Mouse (Mus musculus) lung, embryonic 15.5 days (tissue): ENCODE data around the gene Tlx2. TPM values are rescaled to one million over a fixed set of nuclear protein-coding genes. Genes with fewer than 3 reads are reported as not detected.

ENCODE experiments used
- ATAC-seq: fragments of 200-750 bp; cut with Nextera tagmentation; 2 replicates; pipeline ENCODE4 v1.8.0; 2017; ENCODE audit warnings: moderate number of reproducible peaks, borderline replicate concordance; ENCODE audit not compliant: low FRiP score, low TSS enrichment; ENCODE audit errors: extremely low read depth
- H3K27ac ChIP-seq: fragments of 300-500 bp; sonication (generic); 2 replicates; pipeline ENCODE4 v1.5.1; 2015; ENCODE audit warnings: moderate library complexity, mild to moderate bottlenecking, inconsistent platforms
- H3K27me3 ChIP-seq: fragments of 300-500 bp; sonication (generic); 2 replicates; pipeline ENCODE4 v1.6.1; 2015; ENCODE audit warnings: inconsistent platforms
- H3K36me3 ChIP-seq: fragments of 300-500 bp; sonication (generic); 2 replicates; pipeline ENCODE4 v1.6.1; 2015; ENCODE audit warnings: inconsistent platforms
- H3K4me1 ChIP-seq: fragments of 300-500 bp; sonication (generic); 2 replicates; pipeline ENCODE4 v1.6.1; 2015; ENCODE audit warnings: inconsistent platforms
- H3K4me2 ChIP-seq: fragments of 300-500 bp; sonication (generic); 2 replicates; pipeline ENCODE4 v1.6.1; 2015; ENCODE audit warnings: inconsistent platforms, mild to moderate bottlenecking, moderate library complexity
- H3K4me3 ChIP-seq: fragments of 300-500 bp; sonication (generic); 2 replicates; pipeline ENCODE4 v1.5.1; 2015; ENCODE audit warnings: mild to moderate bottlenecking, inconsistent platforms
- H3K9ac ChIP-seq: fragments of 300-500 bp; sonication (generic); 2 replicates; pipeline ENCODE4 v1.6.1; 2015; ENCODE audit warnings: inconsistent platforms
- H3K9me3 ChIP-seq: fragments of 300-500 bp; sonication (generic); 2 replicates; pipeline ENCODE4 v1.6.1; 2016; ENCODE audit warnings: inconsistent platforms
- WGBS: fragments of 180-500 bp; shearing (Covaris S2); methylation state at CpG from one replicate; pipeline ENCODE4 v1.1.7; 2015; 5-methylcytosine and 5-hydroxymethylcytosine counted together
- polyA plus RNA-seq: library from polyadenylated mRNA; unstranded; fragments of >200 nt; fragmentation: Nextera tagmentation; extraction: Ambion mirVana; gene quantifications from 2 replicates; pipeline ENCODE4 v1.2.1, GENCODE M21; 2015

The Tlx2 gene
- polyA plus RNA-seq, 1 experiment from 2014 or later: 1.0 TPM

DNA sequence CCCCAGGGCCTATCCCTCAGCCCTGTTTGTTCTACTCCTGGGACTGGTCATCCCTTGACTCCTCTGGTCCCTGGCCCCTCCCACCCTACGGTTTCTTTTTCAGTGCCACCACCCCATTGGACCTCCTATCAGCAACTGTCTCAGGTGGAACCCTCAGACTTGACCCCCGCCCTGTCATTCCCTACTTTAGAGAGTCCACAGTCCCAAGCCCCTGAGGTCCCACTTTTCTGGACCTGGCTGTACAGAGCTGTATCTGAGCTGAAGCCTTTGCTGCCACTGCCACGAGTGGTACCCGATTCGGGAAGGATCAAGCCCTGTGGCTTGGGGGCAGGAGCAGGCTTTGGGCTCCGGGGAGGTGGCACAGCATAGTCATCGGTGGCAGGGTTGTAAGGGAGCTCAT, 39.0 kb downstream of the Tlx2 start:
- ATAC-seq: no peak

DNA sequence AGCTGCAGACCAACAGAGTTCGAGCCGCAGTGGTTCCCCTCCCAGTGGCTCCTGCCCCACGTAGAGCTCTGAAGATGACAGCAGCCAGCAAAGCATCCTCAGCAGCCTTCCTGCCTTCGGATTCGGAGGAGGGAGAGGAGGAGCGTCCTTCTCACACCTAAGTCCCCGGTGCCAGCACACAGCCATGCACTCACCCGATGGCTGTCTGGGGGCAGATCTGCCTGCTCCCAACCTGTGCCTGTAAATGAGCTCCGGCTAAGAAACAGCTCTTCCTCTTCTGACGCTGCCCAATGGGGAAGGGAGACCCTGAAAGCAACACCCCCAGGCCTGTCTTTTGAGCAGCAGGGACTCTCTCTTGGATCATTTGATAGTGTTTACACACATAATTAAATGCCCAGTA, 40.3 kb downstream of the Tlx2 start:
- 33% methylated on average over 10 of the region's 10 CpGs for WGBS
- no peaks in the 10 kb centered on the region for H3K36me3 ChIP-seq
- no peak overlapping the region for H3K27ac ChIP-seq
- no peak for ATAC-seq
- H3K4me3 ChIP-seq: no peak overlapping the region
- no peaks in the 10 kb centered on the region for H3K9me3 ChIP-seq
- H3K27me3 ChIP-seq: peaks cover 3% of the 10 kb centered on the region; the same call in 1 of the 2 replicates
- H3K9ac ChIP-seq: no peak overlapping the region
- H3K4me2 ChIP-seq: no peak overlapping the region
- peaks cover 31% of the 10 kb centered on the region for H3K4me1 ChIP-seq

More for the DNA sequence above, 39.0 kb downstream of the Tlx2 start:
- 72% methylated on average over 7 of the region's 7 CpGs for WGBS
- Histone ChIP-seq H3K4me2 (0 out of 2 replicates have a peak overlapping the region, but pooled peaks have one; percentile 1), H3K4me3 (no peak overlapping the region), H3K9ac (no peak overlapping the region), H3K9me3 (no peaks in the 10 kb centered on the region), H3K27ac (no peak overlapping the region), H3K27me3 (peaks cover 3% of the 10 kb centered on the region; the same call in 1 of the 2 replicates), H3K4me1 (peaks cover 41% of the 10 kb centered on the region), H3K36me3 (no peaks in the 10 kb centered on the region)

DNA sequence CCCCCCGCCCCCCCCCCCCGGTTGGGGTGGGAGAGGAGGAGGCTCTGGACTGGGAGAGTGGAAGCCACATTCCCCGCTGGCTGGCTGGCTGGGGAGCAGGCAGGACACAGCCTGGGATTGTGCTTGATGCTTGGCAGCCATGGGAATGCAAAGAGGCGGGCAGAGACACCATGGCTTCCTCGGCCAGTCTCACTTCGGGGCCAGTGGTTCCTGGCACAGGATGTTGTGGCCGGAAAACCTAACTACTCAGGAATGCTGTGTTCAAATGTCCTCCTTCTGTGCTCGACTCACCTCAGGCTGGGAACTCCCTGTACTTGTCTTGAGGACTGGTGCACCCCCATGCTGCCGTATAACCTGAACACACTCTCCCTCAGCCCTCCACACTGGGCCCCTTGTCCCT, 42.4 kb downstream of the Tlx2 start:
- Histone ChIP-seq H3K4me1 (peaks cover 24% of the 10 kb centered on the region), H3K9ac (no peak overlapping the region), H3K27ac (0 out of 2 replicates have a peak overlapping the region, but pooled peaks have one; percentile 4), H3K9me3 (no peaks in the 10 kb centered on the region), H3K27me3 (peaks cover 3% of the 10 kb centered on the region; the same call in 1 of the 2 replicates), H3K4me2 (peak overlapping the region; percentile 6; the same call in 1 of the 2 replicates), H3K36me3 (no peaks in the 10 kb centered on the region), H3K4me3 (no peak overlapping the region)
- no peak for ATAC-seq
- 29% methylated on average over 7 of the region's 9 CpGs for WGBS

DNA sequence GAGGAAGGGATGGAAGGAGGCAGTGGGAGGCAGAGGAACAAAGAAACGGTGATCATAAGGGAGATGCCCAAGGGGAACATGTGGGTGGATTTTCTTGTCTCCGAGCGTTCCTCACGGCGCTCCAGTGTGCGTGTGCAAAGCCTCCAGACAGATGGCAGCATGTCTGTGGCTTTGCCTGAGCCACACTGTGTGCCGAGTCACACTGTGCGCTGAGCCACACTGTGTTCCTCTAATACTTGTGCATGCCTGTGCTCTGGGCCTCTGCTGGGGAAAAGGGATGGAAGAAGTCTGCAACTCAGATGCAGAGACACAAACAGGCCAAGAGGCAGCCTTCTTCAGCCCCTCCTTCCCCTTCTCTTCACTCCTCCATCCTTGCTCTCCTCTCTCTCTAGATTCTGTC, 42.8 kb downstream of the Tlx2 start:
- Histone ChIP-seq H3K4me1 (peaks cover 21% of the 10 kb centered on the region), H3K4me2 (no peak overlapping the region; the same call in 1 of the 2 replicates), H3K4me3 (no peak overlapping the region), H3K9me3 (no peaks in the 10 kb centered on the region), H3K9ac (no peak overlapping the region), H3K27ac (0 out of 2 replicates have a peak overlapping the region, but pooled peaks have one; percentile 4), H3K36me3 (no peaks in the 10 kb centered on the region), H3K27me3 (peaks cover 3% of the 10 kb centered on the region; the same call in 1 of the 2 replicates)
- 79% methylated on average over 8 of the region's 8 CpGs for WGBS
- ATAC-seq: no peak

DNA sequence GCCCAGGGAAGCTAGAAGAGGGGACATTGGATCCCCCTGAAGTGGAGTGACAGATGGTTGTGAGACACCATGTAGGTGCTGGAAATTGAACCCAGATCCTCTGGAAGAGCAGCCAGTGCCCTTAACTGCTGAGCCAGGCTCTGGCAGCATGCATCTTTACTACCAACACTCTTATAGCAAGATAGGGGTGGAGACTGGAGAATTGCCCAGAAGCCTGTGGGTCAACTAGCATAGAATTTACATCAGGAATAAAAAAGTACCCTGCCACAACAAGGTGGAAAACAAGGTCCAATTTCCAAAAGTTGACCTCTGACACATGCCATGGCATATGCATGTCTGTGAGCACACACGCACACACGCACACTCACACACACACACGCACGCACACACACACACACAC, 44.9 kb downstream of the Tlx2 start:
- Histone ChIP-seq H3K9ac (no peak overlapping the region), H3K4me1 (peaks cover 10% of the 10 kb centered on the region), H3K9me3 (no peaks in the 10 kb centered on the region), H3K36me3 (no peaks in the 10 kb centered on the region), H3K27me3 (no peaks in the 10 kb centered on the region), H3K27ac (no peak overlapping the region), H3K4me3 (no peak overlapping the region), H3K4me2 (no peak overlapping the region)
- no peak for ATAC-seq
- whole genome bisulfite sequencing: 92% methylated on average over 4 of the region's 4 CpGs

DNA sequence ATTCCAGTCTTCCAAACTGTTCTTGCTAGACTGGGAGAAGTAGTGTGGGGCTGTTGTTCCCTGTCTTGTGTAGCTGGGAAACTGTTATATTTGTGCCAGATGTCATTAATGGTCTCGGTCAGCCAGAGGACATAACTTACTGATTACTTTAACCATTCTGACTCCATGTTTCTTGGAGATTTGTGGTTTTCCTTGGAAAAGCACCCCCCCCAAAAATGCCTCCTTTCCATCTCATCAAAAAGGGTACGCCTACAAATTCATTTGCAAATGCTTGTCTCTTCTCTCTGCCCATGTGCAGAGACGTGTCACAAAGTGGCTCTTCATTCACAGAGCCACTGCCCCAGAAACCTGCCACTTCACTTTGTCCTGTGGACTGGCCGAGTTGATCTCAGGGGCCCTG, 45.7 kb downstream of the Tlx2 start:
- no peak overlapping the region for H3K4me2 ChIP-seq
- WGBS: 56% methylated on average over 4 of the region's 4 CpGs
- H3K4me3 ChIP-seq: no peak overlapping the region
- peaks cover 8% of the 10 kb centered on the region for H3K4me1 ChIP-seq
- no peaks in the 10 kb centered on the region for H3K27me3 ChIP-seq
- no peak overlapping the region for H3K27ac ChIP-seq
- H3K9ac ChIP-seq: no peak overlapping the region
- H3K9me3 ChIP-seq: no peaks in the 10 kb centered on the region
- ATAC-seq: no peak
- H3K36me3 ChIP-seq: no peaks in the 10 kb centered on the region

GRCm38 (mm10) chr6:83023786-83024185, 46.3 kb downstream of the Tlx2 start:
- H3K4me3 ChIP-seq: no peak overlapping the region
- peaks cover 8% of the 10 kb centered on the region for H3K4me1 ChIP-seq
- no peak overlapping the region for H3K9ac ChIP-seq
- H3K4me2 ChIP-seq: no peak overlapping the region
- 90% methylated on average over 2 of the region's 2 CpGs for WGBS
- no peaks in the 10 kb centered on the region for H3K27me3 ChIP-seq
- H3K36me3 ChIP-seq: no peaks in the 10 kb centered on the region
- H3K9me3 ChIP-seq: no peaks in the 10 kb centered on the region
- H3K27ac ChIP-seq: no peak overlapping the region
- no peak for ATAC-seq

DNA sequence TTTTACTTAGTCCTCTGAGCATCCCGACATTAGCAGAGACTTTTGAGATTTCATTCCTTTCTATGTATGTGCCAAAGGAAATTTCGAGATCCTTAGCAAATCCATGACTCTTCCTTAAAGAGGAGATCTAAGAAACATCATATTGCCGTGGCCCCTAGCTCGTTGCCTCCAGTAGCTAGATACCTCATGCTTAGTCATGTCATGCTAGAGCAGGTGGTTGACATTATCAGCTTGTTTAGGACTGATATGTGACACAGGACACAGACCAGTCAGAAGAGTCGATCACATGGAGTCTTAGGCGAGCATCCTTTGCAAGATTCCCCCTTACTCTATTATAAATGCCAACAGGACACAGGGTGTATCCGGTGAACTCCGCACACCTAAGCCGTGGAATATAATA, 47.1 kb downstream of the Tlx2 start:
- Histone ChIP-seq H3K4me2 (no peak overlapping the region), H3K9me3 (no peaks in the 10 kb centered on the region), H3K4me3 (no peak overlapping the region), H3K27ac (no peak overlapping the region), H3K36me3 (no peaks in the 10 kb centered on the region), H3K27me3 (no peaks in the 10 kb centered on the region), H3K4me1 (peaks cover 7% of the 10 kb centered on the region), H3K9ac (no peak overlapping the region)
- no peak for ATAC-seq
- WGBS: 83% methylated on average over 9 of the region's 9 CpGs

GRCm38 (mm10) chr6:83020836-83021593, 49.1 kb downstream of the Tlx2 start:
- no peak overlapping the region for H3K4me2 ChIP-seq
- H3K27me3 ChIP-seq: no peaks in the 10 kb centered on the region
- H3K4me1 ChIP-seq: no peaks in the 10 kb centered on the region; the same call in 1 of the 2 replicates
- WGBS: 77% methylated on average over 4 of the region's 4 CpGs
- no peak overlapping the region for H3K27ac ChIP-seq
- H3K9me3 ChIP-seq: no peaks in the 10 kb centered on the region
- no peak overlapping the region for H3K4me3 ChIP-seq
- ATAC-seq: no peak
- H3K9ac ChIP-seq: no peak overlapping the region
- H3K36me3 ChIP-seq: no peaks in the 10 kb centered on the region

DNA sequence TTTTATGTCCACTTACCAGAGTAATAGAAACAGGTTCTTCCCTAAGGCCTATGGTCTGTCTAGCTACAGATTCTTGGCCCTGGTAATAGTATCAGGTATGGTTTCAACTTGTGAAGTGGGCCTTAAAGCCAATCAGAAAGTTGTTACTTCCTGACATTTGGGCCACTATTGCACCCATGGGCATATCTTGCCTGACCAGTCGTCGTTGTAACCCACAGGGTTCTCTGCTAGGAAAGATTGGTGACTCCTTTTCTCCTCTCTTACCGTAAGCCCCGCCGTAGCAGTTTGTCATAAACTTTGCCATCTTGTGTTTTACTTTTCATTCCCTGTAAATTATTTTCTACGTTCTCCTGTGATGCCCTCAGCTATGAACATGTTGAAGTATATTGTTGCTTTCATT, 50.0 kb downstream of the Tlx2 start:
- H3K36me3 ChIP-seq: no peaks in the 10 kb centered on the region
- H3K27me3 ChIP-seq: no peaks in the 10 kb centered on the region
- H3K4me2 ChIP-seq: no peak overlapping the region
- no peak for ATAC-seq
- no peak overlapping the region for H3K4me3 ChIP-seq
- no peaks in the 10 kb centered on the region for H3K9me3 ChIP-seq
- 81% methylated on average over 6 of the region's 6 CpGs for WGBS
- no peak overlapping the region for H3K27ac ChIP-seq
- H3K9ac ChIP-seq: no peak overlapping the region
- H3K4me1 ChIP-seq: no peaks in the 10 kb centered on the region; the same call in 1 of the 2 replicates

DNA sequence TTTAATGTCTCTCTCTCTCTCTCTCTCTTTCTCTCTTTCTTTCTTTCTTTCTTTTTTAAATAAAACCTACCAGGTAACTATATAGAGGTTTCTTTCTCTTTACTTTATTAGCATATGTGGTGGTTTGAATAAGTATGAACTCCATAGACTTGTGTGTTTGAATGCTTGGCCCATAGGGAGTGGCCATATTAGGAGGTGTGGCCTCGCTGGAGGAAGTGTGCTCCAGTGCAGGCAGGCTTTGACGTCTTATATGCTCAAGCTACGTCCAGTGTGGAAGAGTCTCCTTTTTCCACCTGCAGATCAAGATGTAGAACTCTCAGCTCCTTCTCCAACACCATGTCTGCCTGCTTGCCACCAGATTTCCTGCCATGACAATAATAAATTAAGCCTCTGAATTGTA, 51.0 kb downstream of the Tlx2 start:
- Histone ChIP-seq H3K36me3 (no peaks in the 10 kb centered on the region), H3K9me3 (no peaks in the 10 kb centered on the region), H3K4me3 (no peak overlapping the region), H3K27me3 (no peaks in the 10 kb centered on the region), H3K9ac (no peak overlapping the region), H3K4me2 (no peak overlapping the region), H3K27ac (no peak overlapping the region), H3K4me1 (no peaks in the 10 kb centered on the region; the same call in 1 of the 2 replicates)
- no peak for ATAC-seq
- WGBS: 56% methylated on average over 3 of the region's 3 CpGs
